Mouse (Mus musculus) embryo, embryonic 10.5 days (tissue): ENCODE data around the gene Sipa1l1.
"Not testable (repeated sequence)": the region's sequence is repeated elsewhere in the genome, so short reads cannot be mapped to it uniquely, and the experiment has no call there.

Source experiments
- DNase-seq: peaks from one replicate; pipeline ENCODE4 v3.0.0-alpha.2; 2015; ENCODE audit warnings: low spot score

Gene Sipa1l1

DNA sequence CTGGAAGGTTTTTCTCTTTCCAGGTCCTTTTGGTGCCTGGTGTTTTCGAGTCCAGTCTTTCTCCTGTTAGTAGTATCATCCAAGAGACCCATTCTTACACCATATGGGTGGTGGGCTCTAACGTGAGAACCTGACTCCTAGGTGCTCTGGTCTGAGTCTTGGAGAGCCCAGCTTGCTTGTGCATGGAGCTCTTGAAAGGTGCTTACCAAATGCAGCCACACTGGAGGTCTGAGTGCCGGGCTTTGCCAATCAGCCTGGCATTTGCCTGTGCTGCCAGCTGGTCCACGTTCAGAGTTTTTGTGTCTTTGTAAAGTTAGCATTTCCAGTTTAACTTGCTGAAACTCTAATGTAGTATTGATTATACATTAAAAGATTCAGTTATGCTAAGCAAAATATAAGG is 9.5 kb downstream of the Sipa1l1 start:
- DNase-seq = no peak

DNA sequence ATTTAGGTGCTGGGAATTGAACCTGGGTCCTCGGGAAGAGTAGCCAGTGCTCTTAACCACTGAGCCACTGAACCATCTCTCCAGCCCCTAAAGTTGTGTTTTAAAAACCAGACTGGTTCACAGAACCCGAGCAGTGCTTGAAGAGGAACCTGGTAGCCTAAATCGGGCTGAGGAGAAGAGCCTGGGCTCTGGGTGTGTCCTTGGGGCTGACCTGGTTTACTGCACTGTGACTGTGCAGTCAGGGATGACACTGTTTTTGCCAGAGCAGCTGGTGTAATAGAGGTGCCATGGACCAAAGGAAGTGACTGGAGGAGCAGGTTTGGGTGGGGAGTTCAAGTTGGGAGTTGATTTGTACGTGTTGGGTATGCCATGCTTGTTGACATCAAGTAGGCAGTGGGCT is 10.5 kb downstream of the Sipa1l1 start:
- DNase-seq = no peak

DNA sequence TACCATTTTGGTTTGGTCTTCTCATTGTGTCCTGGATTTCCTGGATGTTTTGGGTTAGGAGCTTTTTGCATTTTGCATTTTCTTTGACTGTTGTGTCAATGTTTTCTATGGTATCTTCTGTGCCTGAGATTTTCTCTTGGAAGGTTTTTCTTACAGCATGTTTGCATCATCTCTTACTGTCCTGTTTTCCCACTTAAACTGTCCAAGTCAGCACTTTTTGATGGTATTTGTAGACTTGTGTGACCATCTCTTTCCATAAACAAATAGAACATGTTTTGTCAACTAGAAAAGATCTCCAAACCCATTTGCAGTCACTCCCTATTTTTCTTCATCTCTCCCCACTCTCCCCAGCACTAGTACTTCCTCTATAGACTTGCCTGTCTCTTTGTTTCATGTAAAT is 17.0 kb downstream of the Sipa1l1 start:
- not testable (repeated sequence) for DNase-seq

DNA sequence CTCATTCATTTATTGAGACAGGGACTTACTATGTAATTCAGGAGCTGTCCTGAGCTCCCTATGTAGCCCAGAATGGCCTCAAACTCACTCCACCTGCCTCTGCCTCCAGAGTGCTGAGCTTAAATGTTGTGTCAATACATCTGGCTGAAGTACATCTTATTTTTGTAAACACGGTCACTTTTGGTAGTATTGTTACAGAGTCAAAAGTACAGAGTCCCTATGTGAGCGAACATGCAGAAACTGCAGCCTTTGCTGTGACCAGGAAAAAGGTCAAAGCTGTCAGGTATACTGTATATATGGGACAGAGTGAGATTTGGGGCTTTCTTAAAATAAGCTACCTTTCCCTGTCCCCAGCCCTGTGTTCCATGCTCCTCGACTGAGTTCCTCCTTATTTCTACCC is 17.6 kb downstream of the Sipa1l1 start:
- DNase-seq = no peak

- no peak for DNase-seq
Observed at GRCm38 (mm10) chr12:82187178-82187839, 18.2 kb downstream of the Sipa1l1 start.

DNA sequence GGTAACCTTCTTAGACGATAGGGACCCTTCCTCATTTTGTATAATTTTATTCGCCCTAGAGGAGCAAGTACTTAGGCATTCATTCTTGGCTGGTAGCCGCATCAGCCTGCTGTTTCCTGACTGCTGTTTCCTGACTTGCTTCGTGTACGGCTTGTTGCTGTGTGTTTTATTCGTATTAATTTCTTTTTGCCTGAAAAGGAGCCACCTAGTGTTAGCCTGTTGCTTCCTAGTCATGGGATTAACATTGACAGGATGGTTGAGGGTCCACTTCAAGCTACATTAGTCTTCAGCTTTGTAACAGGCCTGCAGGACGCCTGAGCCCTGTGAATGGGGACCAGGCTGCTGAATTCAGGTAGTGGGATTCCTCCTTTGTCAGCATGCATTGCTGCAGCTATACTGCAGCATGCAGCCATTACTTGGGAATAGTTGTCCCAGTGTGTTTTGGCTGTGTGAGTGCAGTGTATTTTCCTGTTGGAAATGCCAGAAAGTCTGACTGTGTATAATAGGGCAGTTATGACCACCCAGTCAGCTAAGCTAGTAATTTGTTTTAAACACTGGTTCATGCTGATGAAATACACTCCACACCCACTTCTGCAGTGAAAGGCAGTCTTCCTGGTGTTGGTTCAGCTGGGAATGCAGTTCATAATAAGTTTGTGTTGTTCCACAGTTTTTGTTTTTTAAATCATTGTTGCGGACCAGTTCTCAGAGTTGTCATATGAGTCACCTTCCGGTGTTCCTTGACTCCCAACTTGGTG is 19.4 kb downstream of the Sipa1l1 start:
- no peak for DNase-seq

GRCm38 (mm10) chr12:82189076-82189675 is 20.1 kb downstream of the Sipa1l1 start:
- DNase-seq = peak; percentile 64

GRCm38 (mm10) chr12:82189715-82190581 is 20.8 kb downstream of the Sipa1l1 start:
- no peak for DNase-seq

GRCm38 (mm10) chr12:82190582-82190965 is 21.5 kb downstream of the Sipa1l1 start:
- no peak for DNase-seq

GRCm38 (mm10) chr12:82191686-82192085 is 22.6 kb downstream of the Sipa1l1 start:
- DNase-seq = no peak

DNA sequence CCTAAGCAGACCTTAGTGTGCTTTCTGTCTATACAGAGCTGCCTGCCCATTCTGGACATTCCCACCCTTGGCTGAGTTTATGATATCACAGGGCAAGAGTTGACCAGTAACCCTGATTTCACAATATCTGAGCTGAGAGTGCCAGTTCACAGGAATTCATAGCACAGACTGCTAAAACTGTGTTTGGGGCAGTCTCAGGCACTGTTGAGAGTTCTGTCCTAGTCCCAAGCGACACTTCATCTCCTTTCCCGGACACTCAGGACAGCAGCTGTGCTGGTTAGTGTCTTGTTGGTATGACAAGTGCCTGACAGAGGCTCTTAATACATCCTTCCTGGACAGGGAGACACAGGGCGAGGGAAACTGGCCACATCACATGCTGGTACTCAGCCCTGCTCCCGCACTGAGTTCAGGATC is 23.5 kb downstream of the Sipa1l1 start:
- DNase-seq = no peak

DNA sequence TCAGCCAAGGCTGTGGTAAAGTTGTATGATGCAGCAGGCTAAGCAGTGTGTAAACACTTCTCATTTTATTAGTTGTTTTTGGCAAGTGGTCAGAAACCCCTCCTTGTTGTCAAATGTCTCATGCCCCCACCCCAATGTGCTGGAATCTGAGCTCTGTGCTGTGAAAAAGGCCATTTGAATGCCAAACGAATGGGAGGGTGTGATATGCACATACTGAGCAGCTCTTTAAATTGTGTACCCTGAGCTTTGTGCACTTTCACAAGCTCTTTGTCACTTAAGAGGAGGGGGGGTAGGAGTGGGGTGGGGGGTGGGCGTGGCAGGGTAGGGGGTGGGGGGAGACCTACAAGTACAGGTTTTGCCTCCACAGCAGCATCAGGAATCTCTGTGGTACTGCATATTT is 24.4 kb downstream of the Sipa1l1 start:
- DNase-seq = no peak

GRCm38 (mm10) chr12:82194919-82195318 is 25.8 kb downstream of the Sipa1l1 start:
- no peak for DNase-seq

GRCm38 (mm10) chr12:82196213-82196612 is 27.1 kb downstream of the Sipa1l1 start:
- no peak for DNase-seq

DNA sequence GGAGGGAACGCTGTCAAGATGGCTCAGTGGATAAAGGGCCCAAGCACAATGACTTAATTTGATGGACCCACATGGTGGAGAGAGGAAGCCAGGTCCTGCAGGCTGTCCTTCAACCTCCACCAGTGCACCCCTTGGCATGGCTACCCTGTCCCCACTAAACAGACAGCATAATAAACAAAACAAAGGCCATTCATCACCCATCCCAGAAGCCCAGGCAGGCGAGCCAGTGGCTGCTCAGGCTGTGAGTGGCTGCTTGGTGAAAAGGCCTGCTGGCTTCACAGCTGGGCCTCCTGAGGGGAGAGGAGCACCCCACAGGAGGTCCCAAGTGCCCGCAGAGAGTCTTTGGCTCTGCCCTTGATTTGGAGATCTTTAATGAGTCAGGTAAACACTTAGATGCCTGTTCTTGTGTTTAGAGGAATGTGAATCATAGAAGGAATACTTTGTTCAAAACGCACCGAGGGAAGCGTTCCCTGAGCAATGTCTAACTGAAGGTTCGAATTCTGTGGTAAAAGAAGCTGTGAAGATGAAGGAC is 27.6 kb downstream of the Sipa1l1 start:
- DNase-seq = no peak

- DNase-seq = no peak
Observed at GRCm38 (mm10) chr12:82197207-82197606, 28.1 kb downstream of the Sipa1l1 start.

- no peak for DNase-seq
Observed at GRCm38 (mm10) chr12:82199286-82199685, 30.2 kb downstream of the Sipa1l1 start.

DNA sequence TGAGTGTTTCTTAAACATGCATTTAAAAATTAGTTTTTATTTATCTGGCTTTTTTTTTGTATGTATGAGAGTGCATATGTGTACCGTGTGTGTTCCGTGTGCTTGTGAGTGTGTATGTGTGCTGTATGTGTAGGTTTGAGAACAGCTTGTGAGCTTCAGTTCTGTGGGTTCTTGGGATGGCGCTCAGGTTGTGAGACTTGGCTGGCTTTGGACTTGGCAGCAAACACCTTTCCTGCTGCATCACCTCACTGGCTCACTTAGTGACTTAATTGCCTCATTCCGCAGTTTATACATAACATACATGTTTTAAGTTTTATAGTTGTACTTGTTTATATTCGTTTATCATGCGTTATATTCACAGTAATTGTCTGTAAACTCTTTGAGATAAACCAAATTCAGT is 35.0 kb downstream of the Sipa1l1 start:
- no peak for DNase-seq

DNA sequence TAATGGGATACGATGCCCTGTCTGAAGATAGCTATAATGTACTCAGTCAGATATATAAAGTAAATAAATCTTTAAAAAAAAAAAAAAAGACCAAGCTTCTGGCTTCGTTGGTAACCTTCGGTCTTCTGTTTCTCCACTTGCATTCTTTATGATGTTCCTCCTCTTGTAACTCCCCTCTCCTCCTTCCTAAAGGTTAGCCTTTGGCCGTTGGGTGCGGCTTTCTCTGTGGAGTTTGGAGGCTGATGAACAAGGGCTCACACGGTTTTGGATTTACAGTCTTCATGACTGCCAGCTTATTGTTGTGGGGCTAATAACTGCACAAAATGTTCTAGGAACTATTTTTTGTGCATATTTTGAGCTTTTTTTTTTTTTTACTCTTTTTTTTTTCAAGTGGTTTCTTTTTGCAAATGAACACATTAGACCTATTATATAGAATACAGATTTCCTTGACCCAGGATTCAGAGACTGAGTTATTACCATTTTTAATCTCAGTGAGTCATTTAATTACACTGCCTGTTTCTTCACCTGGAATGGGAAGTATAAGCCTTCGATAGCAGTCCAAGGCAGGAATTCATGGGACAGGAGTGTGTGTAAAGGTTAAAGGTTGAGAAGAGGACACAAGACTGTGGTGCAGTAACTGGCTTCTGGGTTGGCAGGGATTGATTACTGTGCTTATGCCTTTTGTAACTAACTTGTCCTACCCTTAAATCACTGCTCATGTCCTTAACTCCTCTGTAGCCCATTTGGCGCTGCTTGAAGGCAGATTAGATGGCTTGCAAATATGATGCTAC is 37.9 kb downstream of the Sipa1l1 start:
- DNase-seq = no peak

DNA sequence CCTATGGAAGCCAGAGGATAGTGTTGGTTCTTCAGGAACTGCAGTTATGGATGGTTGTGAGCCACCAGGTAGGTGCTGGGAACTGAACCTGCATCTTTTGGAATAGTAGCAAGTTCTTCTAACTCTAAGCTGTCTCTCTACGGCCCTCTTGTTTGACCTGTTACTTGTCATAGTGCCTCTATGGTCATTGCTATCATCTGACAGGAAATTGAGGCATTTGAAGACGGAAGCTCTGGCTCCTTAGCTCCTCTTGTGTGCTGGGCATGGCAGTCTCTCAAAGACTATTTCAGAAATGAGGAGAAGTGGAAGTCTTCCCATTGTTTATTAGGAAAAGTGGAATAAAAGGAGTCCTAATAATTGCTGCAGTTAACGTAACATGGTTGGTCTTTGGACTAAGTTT is 38.9 kb downstream of the Sipa1l1 start:
- DNase-seq = no peak

- DNase-seq = no peak
Observed at GRCm38 (mm10) chr12:82208611-82209010, 39.5 kb downstream of the Sipa1l1 start.
